Mouse (Mus musculus): ENCODE data around the gene Cox5a. TPM values are rescaled to one million over a fixed set of nuclear protein-coding genes. Genes with fewer than 3 reads are reported as not detected.
A peak's percentile ranks its signal among the peaks of the same experiment; 100 is the strongest.

Cox5a gene
- polyA plus RNA-seq, 1 experiment from 2014 or later: 1,022 TPM

DNA sequence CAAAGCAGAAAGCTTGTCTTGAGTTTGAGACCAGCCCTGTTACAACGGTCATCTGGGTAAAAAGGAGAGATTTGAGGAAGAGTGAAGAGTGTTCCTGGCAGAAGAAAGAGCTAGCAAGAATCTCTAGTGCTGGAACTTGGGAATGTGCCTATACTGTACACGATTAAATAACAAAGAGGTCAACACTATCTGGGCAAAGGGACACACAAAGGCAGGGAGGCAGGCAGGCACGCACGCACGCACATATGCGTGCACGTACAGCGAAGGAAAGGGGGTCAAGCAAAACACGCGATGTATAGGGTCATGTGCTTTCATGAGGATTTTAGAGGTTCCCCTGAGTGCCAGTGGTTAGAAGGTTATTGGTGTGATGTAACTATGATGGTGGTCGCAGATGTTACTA is 32.0 kb downstream of the Cox5a start:
- Histone ChIP-seq H3K9me3 (ENCODE audit: control insufficient read depth, low read length) (no peaks in the 10 kb centered on the region), H3K9ac (replicated peaks; ENCODE audit: low read depth, low read length) (no peak overlapping the region), H3K27ac (ENCODE audit: low read depth, low read length) (no peak overlapping the region), H3K36me3 (ENCODE audit: control insufficient read depth, insufficient read depth, low read length) (peaks cover 15% of the 10 kb centered on the region), H3K4me3 (ENCODE audit: low read depth, low read length) (no peak overlapping the region), H3K4me2 (ENCODE audit: low read depth, low read length) (no peak overlapping the region), H3K4me1 (ENCODE audit: control insufficient read depth, insufficient read depth, low read length) (peaks cover 7% of the 10 kb centered on the region), H3K27me3 (ENCODE audit: control insufficient read depth, insufficient read depth, low read length) (no peaks in the 10 kb centered on the region)
- 73% methylated on average over 11 of the region's 11 CpGs for WGBS
- no peak; the same call in 1 of the 2 replicates for ATAC-seq (ENCODE audit: low read depth)

DNA sequence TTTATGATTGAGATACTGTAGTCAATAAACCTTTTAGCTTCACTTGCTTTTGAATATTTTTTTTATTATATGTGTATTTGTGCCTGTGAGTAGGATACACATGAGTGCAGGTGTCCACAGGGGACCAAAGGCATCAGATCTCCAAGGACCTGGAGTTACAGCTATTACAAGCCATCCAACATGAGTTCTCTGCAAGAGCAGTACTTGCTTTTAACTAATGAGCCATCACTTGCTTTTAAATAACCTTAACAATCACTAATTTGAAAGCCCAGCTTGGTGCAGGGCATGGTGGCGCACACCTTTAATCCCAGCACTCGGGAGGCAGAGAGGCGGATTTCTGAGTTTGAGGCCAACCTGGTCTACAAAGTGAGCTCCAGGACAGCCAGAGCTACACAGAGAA is 33.7 kb downstream of the Cox5a start:
- no peak for ATAC-seq (ENCODE audit: low read depth)
- no peak overlapping the region for H3K9ac ChIP-seq (replicated peaks; ENCODE audit: low read depth, low read length)
- no peak overlapping the region for H3K4me3 ChIP-seq (ENCODE audit: low read depth, low read length)
- H3K27ac ChIP-seq (ENCODE audit: low read depth, low read length): no peak overlapping the region
- peaks cover 7% of the 10 kb centered on the region for H3K4me1 ChIP-seq (ENCODE audit: control insufficient read depth, insufficient read depth, low read length)
- H3K27me3 ChIP-seq (ENCODE audit: control insufficient read depth, insufficient read depth, low read length): no peaks in the 10 kb centered on the region
- H3K9me3 ChIP-seq (ENCODE audit: control insufficient read depth, low read length): no peaks in the 10 kb centered on the region
- peaks cover 6% of the 10 kb centered on the region; the same call in 1 of the 2 replicates for H3K36me3 ChIP-seq (ENCODE audit: control insufficient read depth, insufficient read depth, low read length)
- H3K4me2 ChIP-seq (ENCODE audit: low read depth, low read length): no peak overlapping the region
- 32% methylated on average over 3 of the region's 3 CpGs for WGBS

DNA sequence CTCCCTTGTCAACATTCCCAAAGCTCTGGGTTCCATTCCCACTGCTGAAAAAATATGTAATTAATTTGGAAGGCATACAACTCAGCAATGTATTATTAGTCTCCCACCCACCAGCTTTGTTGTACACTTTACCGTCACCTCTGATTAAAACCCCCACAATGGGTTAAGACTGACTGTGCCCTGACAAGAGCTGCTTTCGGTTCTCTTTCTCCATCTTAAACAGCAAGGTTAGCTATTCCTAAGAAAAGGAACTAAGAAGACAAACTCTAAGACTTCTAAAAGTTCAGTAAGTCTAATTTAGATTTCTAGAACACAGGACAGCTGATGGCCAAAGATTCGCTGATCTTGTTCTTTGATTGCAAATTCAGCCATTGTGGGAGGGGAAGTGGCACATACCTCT is 36.1 kb downstream of the Cox5a start:
- Histone ChIP-seq H3K9ac (replicated peaks; ENCODE audit: low read depth, low read length) (no peak overlapping the region), H3K36me3 (ENCODE audit: control insufficient read depth, insufficient read depth, low read length) (no peaks in the 10 kb centered on the region), H3K4me1 (ENCODE audit: control insufficient read depth, insufficient read depth, low read length) (peaks cover 10% of the 10 kb centered on the region), H3K4me2 (ENCODE audit: low read depth, low read length) (no peak overlapping the region), H3K27ac (ENCODE audit: low read depth, low read length) (no peak overlapping the region), H3K4me3 (ENCODE audit: low read depth, low read length) (no peak overlapping the region), H3K9me3 (ENCODE audit: control insufficient read depth, low read length) (no peaks in the 10 kb centered on the region), H3K27me3 (ENCODE audit: control insufficient read depth, insufficient read depth, low read length) (no peaks in the 10 kb centered on the region)
- WGBS: 82% methylated on average over 3 of the region's 3 CpGs
- ATAC-seq (ENCODE audit: low read depth): no peak

DNA sequence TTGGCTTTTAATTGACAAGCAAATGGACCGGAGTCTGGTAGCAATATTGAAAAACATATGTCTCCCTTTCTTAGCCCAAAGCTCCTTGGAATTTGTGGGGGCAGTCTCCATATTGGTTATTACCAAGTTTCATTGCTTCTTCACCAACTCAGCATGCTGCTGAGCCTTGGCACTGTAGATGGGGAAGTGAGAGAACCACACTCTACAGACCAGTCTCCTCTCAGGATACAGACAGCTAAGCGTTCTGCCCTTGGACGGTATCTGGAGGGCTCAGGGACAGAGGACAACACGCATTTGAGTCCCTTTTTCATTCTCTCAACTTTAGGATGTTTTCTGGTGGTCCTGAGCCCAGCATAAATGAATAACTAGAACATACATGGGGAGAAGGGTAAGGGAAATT is 37.6 kb downstream of the Cox5a start:
- Histone ChIP-seq H3K9ac (replicated peaks; ENCODE audit: low read depth, low read length) (no peak overlapping the region), H3K36me3 (ENCODE audit: control insufficient read depth, insufficient read depth, low read length) (no peaks in the 10 kb centered on the region), H3K9me3 (ENCODE audit: control insufficient read depth, low read length) (no peaks in the 10 kb centered on the region), H3K27me3 (ENCODE audit: control insufficient read depth, insufficient read depth, low read length) (no peaks in the 10 kb centered on the region), H3K4me2 (ENCODE audit: low read depth, low read length) (no peak overlapping the region), H3K4me1 (ENCODE audit: control insufficient read depth, insufficient read depth, low read length) (peaks cover 10% of the 10 kb centered on the region), H3K4me3 (ENCODE audit: low read depth, low read length) (no peak overlapping the region), H3K27ac (ENCODE audit: low read depth, low read length) (no peak overlapping the region)
- 85% methylated on average over 4 of the region's 4 CpGs for WGBS
- ATAC-seq (ENCODE audit: low read depth): no peak

DNA sequence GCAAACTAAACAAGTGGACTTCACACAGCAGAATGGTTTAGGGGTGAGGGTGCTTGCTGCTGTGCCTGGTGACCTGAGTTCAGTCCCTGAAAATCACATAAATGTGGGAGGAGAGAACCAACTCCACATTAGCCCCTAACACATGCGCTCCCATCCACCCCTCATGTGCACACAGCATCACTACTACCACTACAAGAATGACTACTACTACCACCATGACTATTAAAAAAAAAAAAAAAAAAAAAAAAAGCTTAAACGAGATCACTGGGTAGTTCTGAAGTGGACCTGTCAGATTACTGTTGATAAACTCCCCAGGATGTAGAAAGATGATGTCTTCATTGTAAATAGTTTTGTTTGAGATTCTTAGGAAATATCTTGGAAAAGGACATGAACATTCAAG is 38.5 kb downstream of the Cox5a start:
- Histone ChIP-seq H3K4me3 (ENCODE audit: low read depth, low read length) (no peak overlapping the region), H3K27me3 (ENCODE audit: control insufficient read depth, insufficient read depth, low read length) (no peaks in the 10 kb centered on the region), H3K9ac (replicated peaks; ENCODE audit: low read depth, low read length) (no peak overlapping the region), H3K9me3 (ENCODE audit: control insufficient read depth, low read length) (no peaks in the 10 kb centered on the region), H3K4me2 (ENCODE audit: low read depth, low read length) (no peak overlapping the region), H3K36me3 (ENCODE audit: control insufficient read depth, insufficient read depth, low read length) (no peaks in the 10 kb centered on the region), H3K27ac (ENCODE audit: low read depth, low read length) (no peak overlapping the region), H3K4me1 (ENCODE audit: control insufficient read depth, insufficient read depth, low read length) (peaks cover 10% of the 10 kb centered on the region)
- 65% methylated on average over 2 of the region's 2 CpGs for WGBS
- ATAC-seq (ENCODE audit: low read depth): no peak

DNA sequence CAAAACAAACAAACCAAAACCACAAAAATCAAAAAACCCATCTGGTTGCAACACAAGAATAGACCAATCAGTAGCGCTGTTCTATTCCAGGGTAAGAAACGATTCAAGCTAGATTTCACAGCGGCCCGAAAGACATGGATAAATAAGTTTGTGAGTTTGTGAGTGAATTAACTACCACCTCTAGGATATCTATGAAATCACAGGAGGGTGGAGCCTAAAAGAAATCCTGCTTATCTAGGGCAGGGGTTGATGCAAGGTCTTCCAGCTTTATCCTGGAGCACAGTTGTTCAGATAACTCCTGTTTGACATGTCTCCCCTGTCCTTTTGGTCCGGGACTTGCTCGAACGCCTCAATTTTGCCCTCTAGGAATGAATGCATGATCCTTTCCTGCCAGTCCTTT is 39.2 kb downstream of the Cox5a start:
- peaks cover 12% of the 10 kb centered on the region for H3K4me1 ChIP-seq (ENCODE audit: control insufficient read depth, insufficient read depth, low read length)
- peak overlapping the region; percentile 52 for H3K27ac ChIP-seq (ENCODE audit: low read depth, low read length)
- H3K4me3 ChIP-seq (ENCODE audit: low read depth, low read length): peak overlapping the region; percentile 67
- no peaks in the 10 kb centered on the region for H3K27me3 ChIP-seq (ENCODE audit: control insufficient read depth, insufficient read depth, low read length)
- peak overlapping the region; percentile 59; the same call in 1 of the 2 replicates for H3K9ac ChIP-seq (replicated peaks; ENCODE audit: low read depth, low read length)
- H3K4me2 ChIP-seq (ENCODE audit: low read depth, low read length): peak overlapping the region; percentile 39
- H3K36me3 ChIP-seq (ENCODE audit: control insufficient read depth, insufficient read depth, low read length): no peaks in the 10 kb centered on the region
- no peaks in the 10 kb centered on the region for H3K9me3 ChIP-seq (ENCODE audit: control insufficient read depth, low read length)
- 28% methylated on average over 7 of the region's 7 CpGs for WGBS
- 0 out of 2 replicates have a peak, but pooled peaks have one; percentile 6 for ATAC-seq (ENCODE audit: low read depth)

DNA sequence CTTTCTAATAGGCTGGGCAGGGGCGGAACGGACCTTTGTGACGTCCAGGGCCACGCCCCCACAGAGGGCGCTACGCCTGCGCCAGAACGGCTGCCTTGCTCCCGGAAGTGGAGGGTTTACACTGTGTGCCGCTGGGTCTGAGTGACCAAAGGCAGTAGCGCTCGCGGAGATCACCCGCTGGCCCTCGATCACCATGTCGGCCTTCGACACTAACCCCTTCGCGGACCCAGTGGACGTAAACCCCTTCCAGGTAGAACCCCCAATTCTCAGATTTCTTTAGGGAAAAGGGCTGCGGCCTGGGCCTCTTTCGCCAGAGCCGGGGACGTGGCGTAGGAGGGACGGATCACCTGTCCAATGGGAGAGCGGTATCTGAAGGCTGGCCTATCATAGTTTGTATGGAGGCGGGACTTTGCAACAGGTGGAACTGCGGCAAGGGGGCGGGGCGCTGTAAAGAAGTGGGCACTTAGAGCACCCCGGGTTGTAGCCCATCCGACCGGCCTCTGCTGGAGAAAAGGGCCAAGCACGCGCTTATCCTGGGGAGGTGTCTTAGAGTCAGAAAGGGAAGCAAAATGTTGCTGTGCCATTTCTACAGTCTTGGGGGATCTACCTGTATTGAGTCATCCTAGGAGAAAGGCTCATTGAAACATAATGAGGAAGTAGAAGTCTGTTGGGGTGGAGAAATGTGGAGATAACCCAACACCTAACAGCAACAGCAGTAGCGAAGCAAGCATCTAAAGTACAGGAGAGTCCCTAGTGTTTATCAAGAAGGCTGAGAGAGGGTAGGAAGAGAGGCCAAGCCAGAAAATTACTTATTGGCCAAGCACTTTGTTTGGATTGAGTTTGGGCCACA is 40.0 kb downstream of the Cox5a start, which contains the start of gene Scamp2:
Gene Scamp2, plus strand, starts transcription at position 83 of the 850 bp plus-strand sequence.
- no peaks in the 10 kb centered on the region for H3K27me3 ChIP-seq (ENCODE audit: control insufficient read depth, insufficient read depth, low read length)
- H3K9me3 ChIP-seq (ENCODE audit: control insufficient read depth, low read length): no peaks in the 10 kb centered on the region
- H3K36me3 ChIP-seq (ENCODE audit: control insufficient read depth, insufficient read depth, low read length): no peaks in the 10 kb centered on the region
- peak within 1 kb of the TSS; percentile 59 for H3K9ac ChIP-seq (replicated peaks; ENCODE audit: low read depth, low read length)
- peak within 1 kb of the TSS; percentile 52 for H3K27ac ChIP-seq (ENCODE audit: low read depth, low read length)
- peak within 1 kb of the TSS; percentile 67 for H3K4me3 ChIP-seq (ENCODE audit: low read depth, low read length)
- 2% methylated on average over 37 of the region's 37 CpGs for WGBS
- H3K4me2 ChIP-seq (ENCODE audit: low read depth, low read length): peak within 1 kb of the TSS; percentile 93
- peaks cover 20% of the 10 kb centered on the region for H3K4me1 ChIP-seq (ENCODE audit: control insufficient read depth, insufficient read depth, low read length)
- ATAC-seq (ENCODE audit: low read depth): peak; percentile 100

DNA sequence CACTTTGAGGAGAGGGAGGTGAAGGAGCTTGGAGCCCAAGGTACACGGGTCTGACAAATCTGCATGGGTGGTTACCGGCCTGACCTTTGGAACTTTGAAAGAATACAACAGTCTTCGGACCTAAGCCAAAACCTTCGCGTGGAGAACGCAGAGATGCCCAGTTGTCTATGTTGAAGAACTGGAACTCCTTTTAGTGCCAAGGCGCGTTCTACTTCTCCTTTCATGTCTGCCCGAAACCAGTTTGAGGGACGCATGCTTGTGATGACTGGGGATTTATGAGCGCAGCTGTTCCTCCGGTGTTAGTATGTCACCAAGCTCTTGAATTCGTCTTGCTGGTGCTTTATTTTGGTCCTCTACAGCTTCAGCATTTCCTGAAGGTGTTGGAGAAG is 40.6 kb downstream of the Cox5a start:
- peak overlapping the region; percentile 67 for H3K4me3 ChIP-seq (ENCODE audit: low read depth, low read length)
- no peaks in the 10 kb centered on the region for H3K9me3 ChIP-seq (ENCODE audit: control insufficient read depth, low read length)
- peaks cover 20% of the 10 kb centered on the region for H3K4me1 ChIP-seq (ENCODE audit: control insufficient read depth, insufficient read depth, low read length)
- H3K9ac ChIP-seq (replicated peaks; ENCODE audit: low read depth, low read length): no peak overlapping the region
- ATAC-seq (ENCODE audit: low read depth): no peak
- WGBS: 77% methylated on average over 13 of the region's 13 CpGs
- H3K36me3 ChIP-seq (ENCODE audit: control insufficient read depth, insufficient read depth, low read length): no peaks in the 10 kb centered on the region
- H3K4me2 ChIP-seq (ENCODE audit: low read depth, low read length): peak overlapping the region; percentile 93
- H3K27me3 ChIP-seq (ENCODE audit: control insufficient read depth, insufficient read depth, low read length): no peaks in the 10 kb centered on the region
- no peak overlapping the region for H3K27ac ChIP-seq (ENCODE audit: low read depth, low read length)

DNA sequence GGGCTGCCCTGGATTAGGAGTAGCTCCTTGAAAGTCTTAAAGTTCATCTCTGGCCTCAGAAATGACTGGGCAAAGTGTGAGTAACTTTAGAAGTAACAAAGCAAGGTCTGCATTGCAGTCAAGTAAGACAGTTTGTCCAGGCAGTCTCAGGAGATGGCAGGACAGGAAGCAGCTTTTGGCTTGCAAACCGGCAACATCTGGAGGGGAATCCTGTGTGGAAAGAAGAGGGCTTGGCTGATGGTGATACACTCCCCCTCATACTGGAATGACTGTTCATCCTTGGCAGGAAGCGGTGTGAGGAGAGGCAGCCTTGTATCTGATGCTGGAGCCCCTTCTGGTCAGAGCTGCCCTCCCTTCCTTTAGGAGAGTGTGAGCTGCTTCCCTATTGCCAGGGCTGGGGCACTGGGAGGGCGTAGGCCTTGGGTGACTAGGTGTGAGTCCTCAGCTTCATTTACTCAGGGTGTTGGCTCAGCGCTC is 41.9 kb downstream of the Cox5a start:
- Histone ChIP-seq H3K4me3 (ENCODE audit: low read depth, low read length) (no peak overlapping the region), H3K4me2 (ENCODE audit: low read depth, low read length) (no peak overlapping the region), H3K36me3 (ENCODE audit: control insufficient read depth, insufficient read depth, low read length) (no peaks in the 10 kb centered on the region; the same call in 1 of the 2 replicates), H3K27ac (ENCODE audit: low read depth, low read length) (no peak overlapping the region), H3K9me3 (ENCODE audit: control insufficient read depth, low read length) (no peaks in the 10 kb centered on the region), H3K4me1 (ENCODE audit: control insufficient read depth, insufficient read depth, low read length) (peaks cover 20% of the 10 kb centered on the region), H3K9ac (replicated peaks; ENCODE audit: low read depth, low read length) (no peak overlapping the region), H3K27me3 (ENCODE audit: control insufficient read depth, insufficient read depth, low read length) (no peaks in the 10 kb centered on the region)
- 79% methylated on average over 4 of the region's 4 CpGs for WGBS
- ATAC-seq (ENCODE audit: low read depth): no peak
